Mouse (Mus musculus): Measurements from ENCODE around the gene Kctd21. TPM values are rescaled to one million over a fixed set of nuclear protein-coding genes. Genes with fewer than 3 reads are reported as not detected.

Gene Kctd21
- polyA plus RNA-seq, 2 experiments = 5.2 to 5.5 TPM

DNA sequence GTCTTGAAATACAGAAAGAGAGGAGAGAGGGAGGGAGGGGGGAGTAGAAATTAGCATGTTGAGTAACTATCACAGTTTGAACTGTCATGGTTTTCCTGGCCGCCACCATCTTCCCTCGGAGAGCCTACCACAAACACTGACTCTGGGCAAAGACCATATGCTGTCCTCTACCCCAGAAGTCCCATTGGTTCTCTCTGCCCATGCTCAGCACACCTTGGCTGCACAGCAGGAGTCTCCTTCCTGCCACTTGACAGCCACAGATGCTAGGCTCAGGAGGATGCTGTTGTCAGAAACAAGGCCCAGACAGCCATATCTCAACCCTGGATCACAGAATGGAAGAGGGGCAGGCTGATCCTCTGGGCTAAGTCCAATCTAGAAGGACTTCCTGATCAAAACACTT, 2.3 kb downstream of the Kctd21 start:
- Histone ChIP-seq H3K27me3 (ENCODE audit: control insufficient read depth, insufficient read depth, low read length) (no peaks in the 10 kb centered on the region), H3K9ac (ENCODE audit: low read depth, low read length, severe bottlenecking) (no peak overlapping the region), H3K4me3 (replicated peaks; ENCODE audit: low read length) (no peak overlapping the region), H3K9me3 (ENCODE audit: control insufficient read depth, low read length) (no peaks in the 10 kb centered on the region), H3K36me3 (ENCODE audit: control insufficient read depth, insufficient read depth, low read length) (no peaks in the 10 kb centered on the region), H3K4me2 (replicated peaks; ENCODE audit: low read depth, low read length, severe bottlenecking) (no peak overlapping the region), H3K4me1 (ENCODE audit: control insufficient read depth, insufficient read depth, low read length) (peaks cover 12% of the 10 kb centered on the region), H3K27ac (replicated peaks; ENCODE audit: low read depth, low read length) (no peak overlapping the region)
- ATAC-seq (ENCODE audit: low FRiP score, low read depth) (no peak), DNase-seq (ENCODE audit: low spot score) (no peak)
- 89% methylated on average over 2 of the region's 2 CpGs for WGBS
- TF ChIP-seq POLR2A (IDR thresholded peaks at IDR 0.05; ENCODE audit: borderline replicate concordance, extremely low read depth, insufficient read depth, insufficient read length) = no peak

DNA sequence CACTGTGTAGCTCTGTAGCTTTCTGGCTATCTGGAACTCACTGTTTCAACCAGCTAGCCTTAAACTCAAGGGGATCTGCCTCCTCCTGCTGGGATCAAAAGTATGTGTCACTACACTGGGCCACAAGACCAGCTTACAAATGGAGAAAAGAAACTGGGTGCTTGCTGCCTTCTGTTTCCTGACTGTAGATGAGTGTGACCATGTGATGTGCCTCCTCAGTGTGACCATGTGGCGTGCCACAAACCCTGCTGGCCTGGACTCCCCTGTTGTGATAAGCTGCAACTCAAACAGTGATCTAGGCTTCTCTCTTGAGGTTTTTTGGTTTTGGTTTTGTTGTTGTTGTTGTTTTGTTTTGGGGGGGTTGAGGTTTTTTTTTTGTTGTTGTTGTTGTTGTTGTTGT, 4.6 kb downstream of the Kctd21 start:
- Histone ChIP-seq H3K9ac (ENCODE audit: low read depth, low read length, severe bottlenecking) (no peak overlapping the region), H3K9me3 (ENCODE audit: control insufficient read depth, low read length) (no peaks in the 10 kb centered on the region), H3K4me2 (replicated peaks; ENCODE audit: low read depth, low read length, severe bottlenecking) (no peak overlapping the region), H3K27ac (replicated peaks; ENCODE audit: low read depth, low read length) (no peak overlapping the region), H3K27me3 (ENCODE audit: control insufficient read depth, insufficient read depth, low read length) (no peaks in the 10 kb centered on the region), H3K36me3 (ENCODE audit: control insufficient read depth, insufficient read depth, low read length) (no peaks in the 10 kb centered on the region), H3K4me1 (ENCODE audit: control insufficient read depth, insufficient read depth, low read length) (peaks cover 5% of the 10 kb centered on the region), H3K4me3 (replicated peaks; ENCODE audit: low read length) (no peak overlapping the region)
- DNase-seq (ENCODE audit: low spot score) (no peak), ATAC-seq (ENCODE audit: low FRiP score, low read depth) (no peak)
- WGBS = 86% methylated on average over 1 of the region's 1 CpGs
- no peak for TF ChIP-seq POLR2A (IDR thresholded peaks at IDR 0.05; ENCODE audit: borderline replicate concordance, extremely low read depth, insufficient read depth, insufficient read length)

DNA sequence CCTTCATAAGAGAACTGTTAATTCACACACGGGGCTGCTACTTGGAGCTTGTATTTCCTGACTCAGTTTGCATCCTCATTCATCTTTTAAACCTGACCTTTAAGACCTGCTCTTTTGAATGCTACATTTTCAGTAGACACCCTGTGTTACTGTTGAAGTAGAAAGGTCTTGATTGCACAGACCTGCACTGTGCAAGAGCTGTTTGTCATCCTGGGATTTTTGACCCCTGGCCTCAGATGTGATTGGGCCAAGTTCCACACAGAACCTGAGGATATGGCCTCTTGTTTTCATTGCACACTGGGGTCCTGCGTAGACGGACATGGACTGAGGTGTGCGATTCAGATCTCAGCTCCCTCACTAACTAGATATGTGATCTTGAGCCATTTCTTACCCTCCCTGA, 6.5 kb downstream of the Kctd21 start:
- Histone ChIP-seq H3K9me3 (ENCODE audit: control insufficient read depth, low read length) (no peaks in the 10 kb centered on the region), H3K36me3 (ENCODE audit: control insufficient read depth, insufficient read depth, low read length) (no peaks in the 10 kb centered on the region), H3K4me3 (replicated peaks; ENCODE audit: low read length) (no peak overlapping the region), H3K27ac (replicated peaks; ENCODE audit: low read depth, low read length) (no peak overlapping the region), H3K9ac (ENCODE audit: low read depth, low read length, severe bottlenecking) (no peak overlapping the region), H3K27me3 (ENCODE audit: control insufficient read depth, insufficient read depth, low read length) (no peaks in the 10 kb centered on the region), H3K4me1 (ENCODE audit: control insufficient read depth, insufficient read depth, low read length) (no peaks in the 10 kb centered on the region), H3K4me2 (replicated peaks; ENCODE audit: low read depth, low read length, severe bottlenecking) (no peak overlapping the region)
- WGBS = 80% methylated on average over 4 of the region's 4 CpGs
- ATAC-seq (ENCODE audit: low FRiP score, low read depth) = no peak
- no peak for DNase-seq (ENCODE audit: low spot score)
- TF ChIP-seq POLR2A (IDR thresholded peaks at IDR 0.05; ENCODE audit: borderline replicate concordance, extremely low read depth, insufficient read depth, insufficient read length) = no peak

DNA sequence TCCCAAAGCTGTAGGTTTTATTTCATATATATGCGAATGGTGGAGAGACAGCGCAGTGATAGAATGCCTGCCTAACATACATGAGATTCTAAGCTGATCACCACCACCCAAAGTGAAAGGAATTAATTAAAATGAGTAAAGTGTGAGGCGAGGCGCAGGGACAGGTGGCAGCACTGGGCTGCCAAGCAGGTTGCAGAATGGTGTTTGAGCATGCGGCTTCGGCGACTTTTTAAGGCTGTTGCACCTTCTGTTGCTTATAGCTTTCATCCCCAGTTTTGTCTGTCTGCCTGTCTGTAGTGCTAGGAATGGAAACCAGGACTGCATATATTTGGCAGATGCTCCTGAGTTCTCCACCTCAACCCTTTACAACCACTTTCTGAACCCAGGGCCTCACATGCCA, 7.5 kb downstream of the Kctd21 start:
- DNase-seq (ENCODE audit: low spot score) = no peak
- no peak overlapping the region for H3K9ac ChIP-seq (ENCODE audit: low read depth, low read length, severe bottlenecking)
- H3K27ac ChIP-seq (replicated peaks; ENCODE audit: low read depth, low read length) = no peak overlapping the region
- no peak for TF ChIP-seq POLR2A (IDR thresholded peaks at IDR 0.05; ENCODE audit: borderline replicate concordance, extremely low read depth, insufficient read depth, insufficient read length)
- 92% methylated on average over 7 of the region's 7 CpGs for WGBS
- H3K9me3 ChIP-seq (ENCODE audit: control insufficient read depth, low read length) = no peaks in the 10 kb centered on the region
- H3K27me3 ChIP-seq (ENCODE audit: control insufficient read depth, insufficient read depth, low read length) = no peaks in the 10 kb centered on the region
- H3K4me1 ChIP-seq (ENCODE audit: control insufficient read depth, insufficient read depth, low read length) = no peaks in the 10 kb centered on the region
- no peak overlapping the region for H3K4me2 ChIP-seq (replicated peaks; ENCODE audit: low read depth, low read length, severe bottlenecking)
- no peak for ATAC-seq (ENCODE audit: low FRiP score, low read depth)
- no peaks in the 10 kb centered on the region for H3K36me3 ChIP-seq (ENCODE audit: control insufficient read depth, insufficient read depth, low read length)
- no peak overlapping the region for H3K4me3 ChIP-seq (replicated peaks; ENCODE audit: low read length)

DNA sequence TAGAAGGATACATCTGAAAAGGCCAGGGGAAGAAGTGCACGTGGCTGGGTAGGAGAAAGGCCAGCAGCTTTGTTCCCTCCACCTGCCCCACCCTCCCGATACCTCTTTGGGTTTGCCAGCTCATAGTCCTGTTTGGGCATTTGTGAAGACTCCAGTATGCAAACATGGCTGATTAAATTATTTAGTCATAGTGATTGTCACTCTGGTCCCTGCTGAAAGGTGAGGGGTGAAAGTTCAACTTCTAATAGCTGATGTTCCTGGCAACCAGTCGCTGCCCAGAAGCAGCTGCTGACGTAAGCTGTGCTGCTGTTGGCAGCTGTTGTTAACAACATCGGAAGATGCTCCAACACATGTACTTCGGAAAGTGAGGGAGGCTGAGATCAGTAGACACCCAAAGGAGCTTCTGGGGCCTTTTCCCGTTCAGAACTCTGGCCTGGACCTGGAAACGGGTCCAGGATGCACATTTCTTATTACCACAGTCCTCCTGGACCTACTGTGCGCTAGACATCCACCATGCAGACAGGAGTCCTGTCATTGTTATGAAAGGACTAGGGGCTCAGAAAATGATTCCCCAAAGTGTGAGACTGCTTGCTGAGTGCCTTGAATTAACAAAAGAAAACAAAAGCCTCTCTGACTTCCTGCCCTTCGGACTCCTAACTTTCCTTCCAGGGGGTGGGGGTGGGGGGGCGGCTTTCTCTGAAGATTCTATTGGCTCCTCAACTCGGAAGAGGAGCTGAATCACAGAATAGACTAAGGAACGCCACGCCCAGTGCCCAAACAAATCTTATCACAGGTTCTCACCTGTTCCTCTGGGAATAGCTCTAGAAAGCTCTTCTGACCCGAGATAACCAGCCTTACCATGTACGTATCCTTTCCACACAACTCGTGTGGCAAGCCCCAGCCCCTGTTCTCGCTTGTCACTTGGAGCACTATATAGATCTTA, 9.1 kb downstream of the Kctd21 start:
- DNase-seq (ENCODE audit: low spot score) (no peak), ATAC-seq (ENCODE audit: low FRiP score, low read depth) (no peak)
- Histone ChIP-seq H3K4me2 (replicated peaks; ENCODE audit: low read depth, low read length, severe bottlenecking) (no peak overlapping the region), H3K36me3 (ENCODE audit: control insufficient read depth, insufficient read depth, low read length) (no peaks in the 10 kb centered on the region), H3K27me3 (ENCODE audit: control insufficient read depth, insufficient read depth, low read length) (no peaks in the 10 kb centered on the region), H3K9ac (ENCODE audit: low read depth, low read length, severe bottlenecking) (no peak overlapping the region), H3K4me3 (replicated peaks; ENCODE audit: low read length) (no peak overlapping the region), H3K27ac (replicated peaks; ENCODE audit: low read depth, low read length) (no peak overlapping the region), H3K9me3 (ENCODE audit: control insufficient read depth, low read length) (no peaks in the 10 kb centered on the region), H3K4me1 (ENCODE audit: control insufficient read depth, insufficient read depth, low read length) (peaks cover 3% of the 10 kb centered on the region; the same call in 1 of the 2 replicates)
- 69% methylated on average over 18 of the region's 18 CpGs for WGBS
- TF ChIP-seq POLR2A (IDR thresholded peaks at IDR 0.05; ENCODE audit: borderline replicate concordance, extremely low read depth, insufficient read depth, insufficient read length) = no peak

Data from limb, embryonic 14.5 days (tissue).